Mouse (Mus musculus) left cerebral cortex, adult 9 months (tissue): ENCODE data around the gene Vasn.
"Not testable (repeated sequence)": the region's sequence is repeated elsewhere in the genome, so short reads cannot be mapped to it uniquely, and the experiment has no call there.

ENCODE experiments used
- DNase-seq, 2 experiments: peaks; one replicate each; pipeline ENCODE4 v3.0.0; 2022; ENCODE audit warnings: low spot score in 2 of 2

The Vasn gene

GRCm38 (mm10) chr16:4667190-4667808 lies 27.6 kb downstream of the Vasn start:
- peak in 1 of 2 experiments; percentile 88 for DNase-seq

- DNase-seq, result no peak
Measured at GRCm38 (mm10) chr16:4670317-4670716, 30.6 kb downstream of the Vasn start.

- DNase-seq, result no peak
Measured at GRCm38 (mm10) chr16:4674091-4674490, 34.4 kb downstream of the Vasn start.

GRCm38 (mm10) chr16:4676836-4677235 lies 37.1 kb downstream of the Vasn start:
- no peak for DNase-seq

- DNase-seq, result no peak
Measured at GRCm38 (mm10) chr16:4678080-4678479, 38.3 kb downstream of the Vasn start.

GRCm38 (mm10) chr16:4679121-4680018 lies 39.6 kb downstream of the Vasn start, which contains the start of gene Coro7:
Coro7 (minus strand) TSS chr16:4679777.
- peak; percentile 72 to 87 for DNase-seq

- not testable (repeated sequence) for DNase-seq
Measured at GRCm38 (mm10) chr16:4680922-4681455, 41.2 kb downstream of the Vasn start.

GRCm38 (mm10) chr16:4682628-4683179 lies 43.0 kb downstream of the Vasn start:
- DNase-seq, result no peak

- no peak for DNase-seq
Measured at GRCm38 (mm10) chr16:4683193-4683580, 43.4 kb downstream of the Vasn start.

- peak; percentile 81 to 94 for DNase-seq
Measured at GRCm38 (mm10) chr16:4683581-4684456, 44.1 kb downstream of the Vasn start.

- DNase-seq, result no peak
Measured at GRCm38 (mm10) chr16:4684457-4684791, 44.7 kb downstream of the Vasn start.

GRCm38 (mm10) chr16:4689371-4689770 lies 49.6 kb downstream of the Vasn start:
- not testable (repeated sequence) for DNase-seq
